In genomic region chr1:190263620-190264019, GRCm38 (mm10) we compare ENCODE assay signal across 9 mouse cellular contexts.
"Had no signal": no experiment of that assay in that cellular context is flagged by ENCODE, and none has a peak within 500 bp of the region (broad histone marks: within the 10 kb centered on the region; RNA-seq: fewer than 3 reads in every experiment).

No protein-coding gene starts in this region.

- H3K27ac ChIP-seq: left cerebral cortex, adult 2 months; liver, embryonic 13.5 days had no signal

- H3K9ac ChIP-seq: liver, embryonic 13.5 days; liver, postnatal 0 days had no signal

- H3K4me3 ChIP-seq: left cerebral cortex, adult 2 months; liver, embryonic 13.5 days had no signal

- H3K36me3 ChIP-seq: liver, embryonic 13.5 days had no signal

- DNase-seq: kidney, adult 8-10 months; kidney, postnatal 25 days; liver; liver, embryonic 13.5 days; liver, postnatal 0 days; right cerebral cortex, postnatal 14 days; thymus, postnatal 36 days had no signal

- H3K4me1 ChIP-seq: liver, embryonic 13.5 days had no signal

- H3K4me2 ChIP-seq: liver, embryonic 13.5 days had no signal

- ATAC-seq: intestine, embryonic 16.5 days; liver, postnatal 0 days had no signal

- H3K27me3 ChIP-seq: liver, embryonic 13.5 days had no signal

- H3K9me3 ChIP-seq: liver, embryonic 13.5 days had no signal
